Mouse (Mus musculus): ENCODE measurements around the gene 4930404N11Rik.

- no peak for TF ChIP-seq CTCF (IDR thresholded peaks at IDR 0.05; ENCODE audit: extremely low read depth, insufficient read depth, insufficient read length, insufficient replicate concordance)
- no peak for TF ChIP-seq POLR2A (IDR thresholded peaks at IDR 0.05; ENCODE audit: low read depth, low read length)
Measured at GRCm38 (mm10) chr10:81340551-81341332, 24.9 kb downstream of the 4930404N11Rik start.

Measured in spleen, adult 2 months (tissue).